Mouse (Mus musculus) megakaryocyte, embryonic 14.5 days (primary cell): ENCODE measurements around the gene Washc3. TPM values are rescaled to one million over a fixed set of nuclear protein-coding genes. Genes with fewer than 3 reads are reported as not detected.
A peak's percentile ranks its signal among the peaks of the same experiment; 100 is the strongest.

Experiments
- H3K27me3 ChIP-seq: replicated peaks from 2 replicates; pipeline ENCODE3; 2012; ENCODE audit warnings: inconsistent platforms
- H3K36me3 ChIP-seq: replicated peaks from 2 replicates; pipeline ENCODE3; 2012; ENCODE audit warnings: low read length, inconsistent platforms, mixed read lengths
- H3K4me1 ChIP-seq: 2 replicates; pipeline ENCODE4 v1.6.1; 2012; ENCODE audit warnings: inconsistent platforms
- H3K4me3 ChIP-seq: replicated peaks from 2 replicates; pipeline ENCODE3; 2012; ENCODE audit warnings: moderate library complexity, mild to moderate bottlenecking, inconsistent platforms
- H3K9me3 ChIP-seq: 2 replicates; pipeline ENCODE4 v1.6.1; 2012; ENCODE audit warnings: inconsistent platforms
- FLI1 ChIP-seq: IDR thresholded peaks from 2 replicates; pipeline ENCODE4 v1.6.1; 2012; ENCODE audit warnings: low read length, inconsistent platforms, mixed read lengths
- GATA1 ChIP-seq: IDR thresholded peaks from 3 replicates; pipeline ENCODE4 v1.6.1; 2012; ENCODE audit warnings: mixed read lengths, low read length, inconsistent platforms, borderline replicate concordance
- polyA plus RNA-seq: library from polyadenylated mRNA; stranded (reverse); fragments of >175 nt; gene quantifications from 2 replicates; pipeline ENCODE4 v1.2.3, GENCODE M21; 2012; ENCODE audit warnings: low replicate concordance; ENCODE audit not compliant: insufficient read depth

Gene Washc3
- 3.9 and 27.8 TPM in 2 replicates for polyA plus RNA-seq

GRCm38 (mm10) chr10:88200951-88201638, at the start of gene Washc3:
Washc3 (plus strand) TSS chr10:88201093.
- H3K4me1 ChIP-seq: peaks cover 22% of the 10 kb centered on the region
- peaks cover 35% of the 10 kb centered on the region for H3K36me3 ChIP-seq
- peak within 1 kb of the TSS; percentile 94 for H3K4me3 ChIP-seq
- peaks cover 4% of the 10 kb centered on the region for H3K27me3 ChIP-seq
- no peaks in the 10 kb centered on the region for H3K9me3 ChIP-seq
- TF ChIP-seq GATA1 (no peak), FLI1 (no peak)

- H3K36me3 ChIP-seq: peaks cover 73% of the 10 kb centered on the region
- peaks cover 7% of the 10 kb centered on the region; the same call in 1 of the 2 replicates for H3K4me1 ChIP-seq
- H3K27me3 ChIP-seq: no peaks in the 10 kb centered on the region
- no peak for TF ChIP-seq GATA1
- TF ChIP-seq FLI1: no peak
- H3K4me3 ChIP-seq: no peak overlapping the region
- no peaks in the 10 kb centered on the region for H3K9me3 ChIP-seq
Observed at GRCm38 (mm10) chr10:88151658-88152057, 49.2 kb upstream of the Washc3 start.

- Histone ChIP-seq H3K4me3 (no peak overlapping the region), H3K4me1 (no peaks in the 10 kb centered on the region), H3K9me3 (no peaks in the 10 kb centered on the region), H3K27me3 (no peaks in the 10 kb centered on the region), H3K36me3 (peaks cover 80% of the 10 kb centered on the region)
- TF ChIP-seq FLI1: no peak
- no peak for TF ChIP-seq GATA1
Observed at GRCm38 (mm10) chr10:88162096-88162495, 38.8 kb upstream of the Washc3 start.

- Histone ChIP-seq H3K27me3 (no peaks in the 10 kb centered on the region), H3K4me3 (no peak overlapping the region), H3K4me1 (0 out of 2 replicates have a peak, but pooled peaks cover 3% of the 10 kb centered on the region), H3K36me3 (peaks cover 80% of the 10 kb centered on the region), H3K9me3 (no peaks in the 10 kb centered on the region)
- no peak for TF ChIP-seq GATA1
- TF ChIP-seq FLI1: no peak
Observed at GRCm38 (mm10) chr10:88162676-88163075, 38.2 kb upstream of the Washc3 start.

GRCm38 (mm10) chr10:88166158-88166557, 34.7 kb upstream of the Washc3 start:
- no peak overlapping the region for H3K4me3 ChIP-seq
- no peaks in the 10 kb centered on the region for H3K27me3 ChIP-seq
- H3K36me3 ChIP-seq: peaks cover 55% of the 10 kb centered on the region
- 0 out of 2 replicates have a peak, but pooled peaks cover 3% of the 10 kb centered on the region for H3K4me1 ChIP-seq
- H3K9me3 ChIP-seq: no peaks in the 10 kb centered on the region
- TF ChIP-seq GATA1 (no peak), FLI1 (no peak)

- Histone ChIP-seq H3K4me1 (0 out of 2 replicates have a peak, but pooled peaks cover 3% of the 10 kb centered on the region), H3K36me3 (peaks cover 60% of the 10 kb centered on the region), H3K9me3 (no peaks in the 10 kb centered on the region), H3K4me3 (no peak overlapping the region), H3K27me3 (no peaks in the 10 kb centered on the region)
- TF ChIP-seq GATA1 (no peak), FLI1 (no peak)
Observed at GRCm38 (mm10) chr10:88167438-88168077, 33.3 kb upstream of the Washc3 start.

- TF ChIP-seq FLI1: no peak
- TF ChIP-seq GATA1: no peak
- Histone ChIP-seq H3K4me1 (peaks cover 22% of the 10 kb centered on the region), H3K36me3 (peaks cover 29% of the 10 kb centered on the region), H3K4me3 (peak overlapping the region; percentile 94), H3K9me3 (no peaks in the 10 kb centered on the region), H3K27me3 (peaks cover 4% of the 10 kb centered on the region)
Observed at GRCm38 (mm10) chr10:88200541-88200940, 352 bp upstream of the Washc3 start.

- H3K27me3 ChIP-seq: peaks cover 4% of the 10 kb centered on the region
- H3K36me3 ChIP-seq: peaks cover 37% of the 10 kb centered on the region
- TF ChIP-seq FLI1: no peak
- TF ChIP-seq GATA1: no peak
- no peaks in the 10 kb centered on the region for H3K9me3 ChIP-seq
- peaks cover 24% of the 10 kb centered on the region for H3K4me1 ChIP-seq
- H3K4me3 ChIP-seq: peak overlapping the region; percentile 94
Observed at GRCm38 (mm10) chr10:88201650-88202049, 757 bp downstream of the Washc3 start.

- H3K4me3 ChIP-seq: peak overlapping the region; percentile 59
- H3K9me3 ChIP-seq: no peaks in the 10 kb centered on the region
- peaks cover 2% of the 10 kb centered on the region for H3K27me3 ChIP-seq
- H3K36me3 ChIP-seq: peaks cover 37% of the 10 kb centered on the region
- no peak for TF ChIP-seq GATA1
- TF ChIP-seq FLI1: no peak
- H3K4me1 ChIP-seq: peaks cover 26% of the 10 kb centered on the region
Observed at GRCm38 (mm10) chr10:88202581-88202980, 1.7 kb downstream of the Washc3 start.

- no peaks in the 10 kb centered on the region for H3K9me3 ChIP-seq
- H3K36me3 ChIP-seq: peaks cover 42% of the 10 kb centered on the region
- H3K27me3 ChIP-seq: no peaks in the 10 kb centered on the region
- no peak overlapping the region for H3K4me3 ChIP-seq
- H3K4me1 ChIP-seq: peaks cover 26% of the 10 kb centered on the region
- no peak for TF ChIP-seq FLI1
- no peak for TF ChIP-seq GATA1
Observed at GRCm38 (mm10) chr10:88203236-88203635, 2.3 kb downstream of the Washc3 start.
